Mouse (Mus musculus): ENCODE data around the gene Parva. TPM values are rescaled to one million over a fixed set of nuclear protein-coding genes. Genes with fewer than 3 reads are reported as not detected.

Parva gene
- polyA plus RNA-seq, 1 experiment = 78.3 TPM

GRCm38 (mm10) chr7:112568961-112569360, 141.7 kb downstream of the Parva start:
- peaks cover 22% of the 10 kb centered on the region for H3K36me3 ChIP-seq (ENCODE audit: control insufficient read depth, insufficient read depth)
- no peak overlapping the region for H3ac ChIP-seq (ENCODE audit: control insufficient read depth, insufficient read length)
- no peak overlapping the region for H3K4me3 ChIP-seq
- H3K4me2 ChIP-seq (ENCODE audit: low read depth) = no peak overlapping the region
- H3K79me2 ChIP-seq (ENCODE audit: control insufficient read depth, insufficient read depth) = no peaks in the 10 kb centered on the region
- H3K27me3 ChIP-seq (ENCODE audit: control insufficient read depth, insufficient read depth, insufficient read length) = no peaks in the 10 kb centered on the region
- TF ChIP-seq SRF (IDR thresholded peaks at IDR 0.05; ENCODE audit: control insufficient read depth, insufficient read length, low read depth) = no peak
- TF ChIP-seq E2F4 (IDR thresholded peaks at IDR 0.05; ENCODE audit: insufficient read depth) = no peak
- TF ChIP-seq MAX (IDR thresholded peaks at IDR 0.05; ENCODE audit: low read depth) = no peak
- TF ChIP-seq MYOG (IDR thresholded peaks at IDR 0.05; ENCODE audit: control insufficient read depth in 1 of 3, insufficient read depth in 1 of 3, insufficient read length in 2 of 3, low read depth in 2 of 3) = no peak
- no peak for TF ChIP-seq TCF3 (IDR thresholded peaks at IDR 0.05; ENCODE audit: insufficient read length, low read depth)
- no peak for TF ChIP-seq MYOD1 (IDR thresholded peaks at IDR 0.05; ENCODE audit: control insufficient read depth in 1 of 3, insufficient read length in 2 of 3, low read depth in 2 of 3)
- no peak for TF ChIP-seq CEBPB (IDR thresholded peaks at IDR 0.05; ENCODE audit: insufficient read depth, poor library complexity, severe bottlenecking)
- TF ChIP-seq POLR2A (IDR thresholded peaks at IDR 0.05; ENCODE audit: insufficient read length, low read depth) = no peak
- TF ChIP-seq USF1 (IDR thresholded peaks at IDR 0.05; ENCODE audit: low read depth) = no peak
- no peak for TF ChIP-seq TCF12 (IDR thresholded peaks at IDR 0.05; ENCODE audit: insufficient read depth, poor library complexity, severe bottlenecking)
- no peak for TF ChIP-seq REST (IDR thresholded peaks at IDR 0.05; ENCODE audit: insufficient read depth, insufficient read length)
- TF ChIP-seq POLR2AphosphoS2 (IDR thresholded peaks at IDR 0.05; ENCODE audit: insufficient read length, low read depth) = no peak

DNA sequence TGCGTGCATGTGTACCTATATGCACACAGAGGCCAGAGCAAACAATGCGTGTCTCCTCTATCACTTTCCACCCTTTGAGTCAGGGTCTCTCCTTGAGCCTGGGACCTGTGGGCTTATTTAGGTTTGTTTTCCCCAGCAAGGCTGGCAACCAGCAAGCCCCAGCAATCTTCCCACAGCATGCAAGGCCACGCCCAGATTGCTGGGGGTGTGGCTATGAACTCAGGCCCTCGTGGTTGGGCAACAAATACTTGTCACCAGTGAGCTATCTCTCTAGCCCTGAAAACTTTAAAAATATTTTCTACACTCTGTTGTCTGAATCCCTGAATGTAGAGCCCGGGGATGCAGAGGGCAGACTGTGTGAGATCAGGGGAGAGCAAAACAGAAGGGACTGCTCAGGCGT, 154.3 kb downstream of the Parva start:
- Histone ChIP-seq H3ac (ENCODE audit: control insufficient read depth, insufficient read length) (no peak overlapping the region), H3K4me2 (ENCODE audit: low read depth) (no peak overlapping the region), H3K79me2 (ENCODE audit: control insufficient read depth, insufficient read depth) (no peaks in the 10 kb centered on the region), H3K27me3 (ENCODE audit: control insufficient read depth, insufficient read depth, insufficient read length) (no peaks in the 10 kb centered on the region), H3K4me3 (no peak overlapping the region), H3K36me3 (ENCODE audit: control insufficient read depth, insufficient read depth) (peaks cover 6% of the 10 kb centered on the region)
- no peak for TF ChIP-seq TCF12 (IDR thresholded peaks at IDR 0.05; ENCODE audit: insufficient read depth, poor library complexity, severe bottlenecking)
- no peak for TF ChIP-seq MAX (IDR thresholded peaks at IDR 0.05; ENCODE audit: low read depth)
- no peak for TF ChIP-seq TCF3 (IDR thresholded peaks at IDR 0.05; ENCODE audit: insufficient read length, low read depth)
- no peak for TF ChIP-seq E2F4 (IDR thresholded peaks at IDR 0.05; ENCODE audit: insufficient read depth)
- TF ChIP-seq REST (IDR thresholded peaks at IDR 0.05; ENCODE audit: insufficient read depth, insufficient read length) = no peak
- TF ChIP-seq MYOD1 (IDR thresholded peaks at IDR 0.05; ENCODE audit: control insufficient read depth in 1 of 3, insufficient read length in 2 of 3, low read depth in 2 of 3) = no peak
- no peak for TF ChIP-seq USF1 (IDR thresholded peaks at IDR 0.05; ENCODE audit: low read depth)
- TF ChIP-seq POLR2A (IDR thresholded peaks at IDR 0.05; ENCODE audit: insufficient read length, low read depth) = no peak
- no peak for TF ChIP-seq MYOG (IDR thresholded peaks at IDR 0.05; ENCODE audit: control insufficient read depth in 1 of 3, insufficient read depth in 1 of 3, insufficient read length in 2 of 3, low read depth in 2 of 3)
- TF ChIP-seq POLR2AphosphoS2 (IDR thresholded peaks at IDR 0.05; ENCODE audit: insufficient read length, low read depth) = no peak
- TF ChIP-seq CEBPB (IDR thresholded peaks at IDR 0.05; ENCODE audit: insufficient read depth, poor library complexity, severe bottlenecking) = no peak
- no peak for TF ChIP-seq SRF (IDR thresholded peaks at IDR 0.05; ENCODE audit: control insufficient read depth, insufficient read length, low read depth)

GRCm38 (mm10) chr7:112582882-112583405, 155.6 kb downstream of the Parva start:
- Histone ChIP-seq H3K36me3 (ENCODE audit: control insufficient read depth, insufficient read depth) (peaks cover 8% of the 10 kb centered on the region), H3K4me2 (ENCODE audit: low read depth) (no peak overlapping the region), H3K27me3 (ENCODE audit: control insufficient read depth, insufficient read depth, insufficient read length) (no peaks in the 10 kb centered on the region), H3K79me2 (ENCODE audit: control insufficient read depth, insufficient read depth) (no peaks in the 10 kb centered on the region), H3ac (ENCODE audit: control insufficient read depth, insufficient read length) (no peak overlapping the region), H3K4me3 (no peak overlapping the region)
- TF ChIP-seq POLR2AphosphoS2 (IDR thresholded peaks at IDR 0.05; ENCODE audit: insufficient read length, low read depth) (no peak), POLR2A (IDR thresholded peaks at IDR 0.05; ENCODE audit: insufficient read length, low read depth) (no peak), CEBPB (IDR thresholded peaks at IDR 0.05; ENCODE audit: insufficient read depth, poor library complexity, severe bottlenecking) (no peak), MYOD1 (IDR thresholded peaks at IDR 0.05; ENCODE audit: control insufficient read depth in 1 of 3, insufficient read length in 2 of 3, low read depth in 2 of 3) (no peak), USF1 (IDR thresholded peaks at IDR 0.05; ENCODE audit: low read depth) (no peak), TCF3 (IDR thresholded peaks at IDR 0.05; ENCODE audit: insufficient read length, low read depth) (no peak), E2F4 (IDR thresholded peaks at IDR 0.05; ENCODE audit: insufficient read depth) (no peak), REST (IDR thresholded peaks at IDR 0.05; ENCODE audit: insufficient read depth, insufficient read length) (no peak), MAX (IDR thresholded peaks at IDR 0.05; ENCODE audit: low read depth) (no peak), TCF12 (IDR thresholded peaks at IDR 0.05; ENCODE audit: insufficient read depth, poor library complexity, severe bottlenecking) (no peak), SRF (IDR thresholded peaks at IDR 0.05; ENCODE audit: control insufficient read depth, insufficient read length, low read depth) (no peak), MYOG (IDR thresholded peaks at IDR 0.05; ENCODE audit: control insufficient read depth in 1 of 3, insufficient read depth in 1 of 3, insufficient read length in 2 of 3, low read depth in 2 of 3) (no peak)

DNA sequence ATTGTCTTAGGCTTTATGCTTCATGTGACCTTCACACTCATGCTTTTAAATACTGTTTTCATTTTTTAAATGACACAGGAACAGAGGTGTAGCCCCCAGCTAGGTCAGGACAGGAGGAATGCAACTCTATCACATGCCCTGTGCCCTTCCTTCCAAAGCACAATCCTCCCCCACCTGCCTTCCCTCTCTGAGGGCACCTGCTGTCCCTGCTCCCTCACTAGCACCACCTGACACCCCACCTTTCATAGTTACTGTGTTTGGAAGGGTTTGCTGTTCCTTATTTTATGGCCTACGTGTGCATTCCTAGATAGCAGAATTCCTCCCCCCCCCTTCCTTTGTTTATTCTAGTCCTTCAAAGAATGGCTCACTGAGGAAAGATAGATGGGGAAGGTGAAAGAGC, 160.1 kb downstream of the Parva start:
- H3ac ChIP-seq (ENCODE audit: control insufficient read depth, insufficient read length) = no peak overlapping the region
- H3K79me2 ChIP-seq (ENCODE audit: control insufficient read depth, insufficient read depth) = no peaks in the 10 kb centered on the region
- no peaks in the 10 kb centered on the region for H3K27me3 ChIP-seq (ENCODE audit: control insufficient read depth, insufficient read depth, insufficient read length)
- H3K36me3 ChIP-seq (ENCODE audit: control insufficient read depth, insufficient read depth) = peaks cover 13% of the 10 kb centered on the region
- H3K4me2 ChIP-seq (ENCODE audit: low read depth) = no peak overlapping the region
- no peak overlapping the region for H3K4me3 ChIP-seq
- no peak for TF ChIP-seq SRF (IDR thresholded peaks at IDR 0.05; ENCODE audit: control insufficient read depth, insufficient read length, low read depth)

DNA sequence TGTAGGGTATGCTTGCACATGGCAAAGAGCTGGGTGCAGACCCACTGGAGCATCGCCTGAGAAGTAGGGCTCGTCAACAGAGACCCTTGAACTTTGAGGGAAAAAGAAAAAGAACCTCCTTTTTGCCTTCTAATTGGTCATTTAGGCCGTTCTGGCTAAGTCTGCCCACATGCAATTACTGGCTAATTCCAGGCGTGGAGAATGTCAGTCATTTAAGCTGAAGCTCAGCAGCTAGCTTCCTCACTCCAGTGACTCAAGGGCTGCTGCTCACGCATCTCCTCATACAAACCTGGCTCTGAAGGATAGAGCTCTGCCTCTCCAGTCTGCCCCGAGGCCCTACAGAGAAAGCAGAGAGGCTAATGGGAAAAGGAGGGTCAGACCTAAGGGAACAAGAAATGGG, 162.2 kb downstream of the Parva start:
- no peaks in the 10 kb centered on the region for H3K27me3 ChIP-seq (ENCODE audit: control insufficient read depth, insufficient read depth, insufficient read length)
- no peak overlapping the region for H3K4me3 ChIP-seq
- no peak for TF ChIP-seq MYOG (IDR thresholded peaks at IDR 0.05; ENCODE audit: control insufficient read depth in 1 of 3, insufficient read depth in 1 of 3, insufficient read length in 2 of 3, low read depth in 2 of 3)
- no peak for TF ChIP-seq TCF3 (IDR thresholded peaks at IDR 0.05; ENCODE audit: insufficient read length, low read depth)
- TF ChIP-seq E2F4 (IDR thresholded peaks at IDR 0.05; ENCODE audit: insufficient read depth) = no peak
- no peak for TF ChIP-seq REST (IDR thresholded peaks at IDR 0.05; ENCODE audit: insufficient read depth, insufficient read length)
- TF ChIP-seq SRF (IDR thresholded peaks at IDR 0.05; ENCODE audit: control insufficient read depth, insufficient read length, low read depth) = no peak
- no peak for TF ChIP-seq TCF12 (IDR thresholded peaks at IDR 0.05; ENCODE audit: insufficient read depth, poor library complexity, severe bottlenecking)
- no peak for TF ChIP-seq MYOD1 (IDR thresholded peaks at IDR 0.05; ENCODE audit: control insufficient read depth in 1 of 3, insufficient read length in 2 of 3, low read depth in 2 of 3)
- no peak for TF ChIP-seq POLR2AphosphoS2 (IDR thresholded peaks at IDR 0.05; ENCODE audit: insufficient read length, low read depth)
- no peak for TF ChIP-seq POLR2A (IDR thresholded peaks at IDR 0.05; ENCODE audit: insufficient read length, low read depth)
- TF ChIP-seq MAX (IDR thresholded peaks at IDR 0.05; ENCODE audit: low read depth) = no peak
- TF ChIP-seq USF1 (IDR thresholded peaks at IDR 0.05; ENCODE audit: low read depth) = no peak
- no peak for TF ChIP-seq CEBPB (IDR thresholded peaks at IDR 0.05; ENCODE audit: insufficient read depth, poor library complexity, severe bottlenecking)
- no peak overlapping the region for H3K4me2 ChIP-seq (ENCODE audit: low read depth)
- H3K79me2 ChIP-seq (ENCODE audit: control insufficient read depth, insufficient read depth) = no peaks in the 10 kb centered on the region
- H3ac ChIP-seq (ENCODE audit: control insufficient read depth, insufficient read length) = no peak overlapping the region
- peaks cover 11% of the 10 kb centered on the region for H3K36me3 ChIP-seq (ENCODE audit: control insufficient read depth, insufficient read depth)
